Mouse (Mus musculus) lung, embryonic 16.5 days (tissue): ENCODE data around the gene Tmppe. TPM values are rescaled to one million over a fixed set of nuclear protein-coding genes. Genes with fewer than 3 reads are reported as not detected.

Experiments used
- ATAC-seq: fragments of 200-750 bp; cut with Nextera tagmentation; 2 replicates; pipeline ENCODE4 v1.8.0; 2017; ENCODE audit warnings: low read depth, mild to moderate bottlenecking, moderate library complexity
- H3K27ac ChIP-seq: fragments of 300-500 bp; sonication (generic); 2 replicates; pipeline ENCODE4 v1.5.1; 2014; ENCODE audit warnings: mild to moderate bottlenecking, control low read depth, low read length
- H3K27me3 ChIP-seq: fragments of 300-500 bp; sonication (generic); 2 replicates; pipeline ENCODE4 v1.6.1; 2014; ENCODE audit warnings: low read depth, low read length, mixed read lengths; ENCODE audit not compliant: control insufficient read depth, insufficient read depth
- H3K36me3 ChIP-seq: fragments of 300-500 bp; sonication (generic); 2 replicates; pipeline ENCODE4 v1.6.1; 2014; ENCODE audit warnings: low read length; ENCODE audit not compliant: control insufficient read depth, insufficient read depth
- H3K4me1 ChIP-seq: fragments of 300-500 bp; sonication (generic); replicated peaks from 2 replicates; pipeline ENCODE4 v1.6.1; 2014; ENCODE audit warnings: low read length, mixed read lengths; ENCODE audit not compliant: control insufficient read depth, insufficient read depth
- H3K4me2 ChIP-seq: fragments of 300-500 bp; sonication (generic); 2 replicates; pipeline ENCODE4 v1.6.1; 2014; ENCODE audit warnings: low read depth, low read length, control low read depth
- H3K4me3 ChIP-seq: fragments of 300-500 bp; sonication (generic); 2 replicates; pipeline ENCODE4 v1.5.1; 2014; ENCODE audit warnings: mild to moderate bottlenecking, low read length, control low read depth
- H3K9ac ChIP-seq: fragments of 300-500 bp; sonication (generic); 2 replicates; pipeline ENCODE4 v1.6.1; 2014; ENCODE audit warnings: low read length, control low read depth
- H3K9me3 ChIP-seq: fragments of 300-500 bp; sonication (generic); 2 replicates; pipeline ENCODE4 v1.6.1; 2016; ENCODE audit warnings: low read length; ENCODE audit not compliant: control insufficient read depth
- WGBS: fragments of 180-500 bp; shearing (Covaris S2); extraction: QIAGEN DNeasy Blood & Tissue Kit; methylation state at CpG from one replicate; pipeline ENCODE4 v1.1.7; 2014; 5-methylcytosine and 5-hydroxymethylcytosine counted together
- polyA plus RNA-seq: library from polyadenylated mRNA; unstranded; fragments of >200 nt; fragmentation: Nextera tagmentation; extraction: Ambion mirVana; gene quantifications from 2 replicates; pipeline ENCODE4 v1.2.1, GENCODE M21; 2015

The Tmppe gene
- polyA plus RNA-seq, 1 experiment from 2014 or later = 11.2 TPM

DNA sequence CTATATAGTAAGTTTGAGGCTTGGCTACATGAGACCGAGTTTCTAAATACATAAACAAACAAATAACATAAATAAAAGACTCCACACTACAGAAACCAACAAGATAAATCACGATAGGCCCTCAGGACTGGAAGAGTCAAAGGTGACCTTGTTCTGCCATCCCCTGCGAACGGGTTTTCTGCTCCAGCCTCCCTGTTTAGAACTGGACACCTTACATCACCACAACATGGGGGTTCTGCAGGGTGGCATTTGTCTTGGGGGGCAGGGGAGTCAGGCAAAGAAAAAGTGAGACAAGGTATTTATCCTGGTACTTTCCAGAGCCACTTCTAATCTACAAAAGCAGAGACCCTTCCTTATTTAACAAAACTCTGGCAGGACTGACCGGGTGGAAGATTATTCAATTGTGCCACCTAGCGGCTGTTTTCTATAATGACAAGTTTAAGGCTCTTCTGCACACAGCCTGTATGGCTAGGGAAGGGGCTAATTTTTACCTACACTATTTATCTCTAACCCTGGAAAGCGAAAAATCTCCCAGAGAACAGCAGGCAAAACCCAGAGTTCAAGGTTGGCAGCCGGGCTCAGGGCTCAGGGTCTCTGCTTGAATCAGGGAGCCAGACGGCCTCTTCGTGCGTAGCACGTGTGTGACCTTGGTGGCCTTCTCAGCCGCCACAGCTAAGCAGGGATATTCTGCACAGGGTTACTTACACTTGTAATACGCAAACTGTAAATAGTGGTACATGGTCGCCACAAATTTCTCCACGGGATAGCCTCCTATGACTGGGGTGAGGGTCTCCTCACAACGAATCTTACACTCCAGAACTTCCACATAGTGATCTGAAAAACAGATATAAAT lies 19.8 kb upstream of the Tmppe start:
- no peak overlapping the region for H3K4me2 ChIP-seq
- H3K4me3 ChIP-seq = no peak overlapping the region
- peaks cover 20% of the 10 kb centered on the region for H3K36me3 ChIP-seq
- peak; percentile 70 for ATAC-seq
- no peak overlapping the region for H3K27ac ChIP-seq
- 66% methylated on average over 17 of the region's 17 CpGs for WGBS
- no peaks in the 10 kb centered on the region for H3K9me3 ChIP-seq
- H3K4me1 ChIP-seq = no peaks in the 10 kb centered on the region
- H3K9ac ChIP-seq = no peak overlapping the region
- no peaks in the 10 kb centered on the region for H3K27me3 ChIP-seq

DNA sequence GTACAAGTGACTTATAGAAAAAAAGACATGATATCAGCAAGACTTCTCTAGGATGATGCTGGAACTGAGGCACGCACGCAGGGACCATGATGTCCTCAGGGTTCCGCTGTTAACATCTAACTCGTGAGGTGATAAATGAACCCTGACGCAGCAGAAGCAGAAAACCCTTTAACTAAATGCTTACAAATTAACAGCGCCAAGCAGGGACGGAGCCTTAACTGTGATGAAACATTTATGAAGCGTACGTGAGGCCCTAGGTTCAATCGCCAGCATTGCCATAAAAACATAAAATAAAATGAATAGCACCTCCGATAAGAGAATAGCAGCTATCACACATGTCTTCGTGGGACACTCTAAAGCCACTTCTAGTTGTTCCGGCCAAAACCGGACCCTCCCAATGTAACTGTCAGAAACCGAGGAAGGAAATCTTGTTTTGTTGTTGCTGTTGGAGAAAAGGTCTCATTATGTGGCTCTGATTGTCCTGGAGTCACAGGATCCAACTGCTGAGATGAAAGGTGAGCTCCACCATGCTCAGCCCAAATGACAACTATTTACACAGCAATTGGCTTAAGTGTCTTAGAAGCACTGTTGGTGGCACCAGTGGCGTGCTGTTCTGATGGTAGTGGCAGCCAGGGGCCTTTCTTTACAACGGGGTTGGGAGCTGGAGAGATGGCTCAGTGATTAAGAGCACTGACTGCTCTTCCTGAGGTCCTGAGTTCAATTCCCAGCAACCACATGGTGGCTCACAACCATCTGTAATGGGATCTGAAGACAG lies 17.8 kb upstream of the Tmppe start:
- Histone ChIP-seq H3K4me1 (0 out of 2 replicates have a peak, but pooled peaks cover 4% of the 10 kb centered on the region), H3K4me2 (no peak overlapping the region), H3K4me3 (no peak overlapping the region), H3K9me3 (no peaks in the 10 kb centered on the region), H3K27ac (no peak overlapping the region), H3K27me3 (no peaks in the 10 kb centered on the region), H3K9ac (no peak overlapping the region), H3K36me3 (peaks cover 12% of the 10 kb centered on the region)
- ATAC-seq = no peak
- 82% methylated on average over 17 of the region's 17 CpGs for WGBS

DNA sequence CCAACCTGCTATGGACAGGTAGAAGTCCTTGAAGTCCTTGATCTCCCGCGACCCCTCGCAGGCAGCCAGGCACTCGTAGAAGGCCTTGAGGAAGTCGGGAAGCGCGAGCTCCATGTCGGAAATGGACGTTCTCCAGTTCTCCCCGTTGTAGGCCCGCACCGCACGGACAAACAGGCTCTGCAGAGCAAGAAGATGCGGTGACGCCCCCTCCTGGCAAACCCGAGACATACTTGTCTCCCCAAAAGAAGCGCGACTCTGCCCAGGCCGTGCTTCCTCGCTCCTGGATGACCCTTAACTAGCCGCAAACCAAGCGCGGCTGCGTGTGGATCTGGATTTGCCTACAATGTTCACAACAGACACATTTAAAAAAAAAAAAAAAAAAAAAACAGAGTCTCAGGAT lies 16.2 kb upstream of the Tmppe start:
- no peak overlapping the region for H3K4me2 ChIP-seq
- H3K9me3 ChIP-seq = no peaks in the 10 kb centered on the region
- no peak overlapping the region for H3K9ac ChIP-seq
- H3K4me3 ChIP-seq = no peak overlapping the region
- peaks cover 18% of the 10 kb centered on the region for H3K4me1 ChIP-seq
- WGBS = 89% methylated on average over 24 of the region's 24 CpGs
- no peak overlapping the region for H3K27ac ChIP-seq
- no peaks in the 10 kb centered on the region for H3K27me3 ChIP-seq
- H3K36me3 ChIP-seq = peaks cover 9% of the 10 kb centered on the region
- ATAC-seq = no peak

DNA sequence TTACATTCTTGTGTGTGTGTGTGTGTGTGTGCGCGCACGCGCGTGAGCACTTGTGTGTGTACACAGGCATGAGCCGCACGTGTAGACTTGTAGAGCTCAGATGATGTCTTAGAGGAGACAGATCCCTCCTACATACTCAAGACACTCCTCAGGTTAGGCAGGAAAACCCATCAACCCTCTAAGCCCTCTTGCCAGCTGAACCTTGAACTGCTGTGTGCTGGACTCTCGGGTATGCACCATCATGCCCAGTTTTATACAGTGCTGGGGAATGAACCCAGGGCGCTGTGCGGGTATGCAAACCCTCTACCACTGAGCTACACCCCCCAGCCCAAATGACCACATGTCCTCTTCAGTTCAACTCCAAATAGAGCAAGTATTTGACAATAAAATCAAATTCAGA lies 15.7 kb upstream of the Tmppe start:
- Histone ChIP-seq H3K27me3 (no peaks in the 10 kb centered on the region), H3K4me1 (peaks cover 19% of the 10 kb centered on the region), H3K4me2 (no peak overlapping the region), H3K9ac (no peak overlapping the region), H3K9me3 (no peaks in the 10 kb centered on the region), H3K27ac (no peak overlapping the region), H3K4me3 (no peak overlapping the region), H3K36me3 (peaks cover 9% of the 10 kb centered on the region)
- 91% methylated on average over 10 of the region's 10 CpGs for WGBS
- ATAC-seq = no peak

DNA sequence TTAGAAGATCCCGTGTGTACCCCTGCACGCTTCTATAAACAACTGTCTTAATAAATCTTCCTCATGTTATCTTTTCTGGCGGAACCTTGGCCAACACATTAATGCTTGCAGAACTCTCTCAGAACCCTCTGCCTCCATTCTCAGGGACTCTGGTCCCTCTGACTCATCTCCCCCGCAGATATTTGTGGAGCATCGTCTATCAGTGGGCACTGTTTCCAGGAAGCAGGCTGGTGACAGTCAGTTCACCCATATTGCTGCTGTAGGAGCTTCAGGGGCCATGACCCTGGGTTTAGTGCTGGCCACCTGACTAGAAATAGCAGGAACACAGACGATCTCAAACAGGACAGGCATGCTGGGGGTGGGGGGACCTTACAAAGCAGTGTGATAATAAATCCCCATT lies 13.8 kb upstream of the Tmppe start:
- Histone ChIP-seq H3K27ac (no peak overlapping the region), H3K27me3 (no peaks in the 10 kb centered on the region), H3K4me3 (no peak overlapping the region), H3K36me3 (peaks cover 8% of the 10 kb centered on the region), H3K9me3 (no peaks in the 10 kb centered on the region), H3K9ac (no peak overlapping the region), H3K4me1 (peaks cover 24% of the 10 kb centered on the region), H3K4me2 (no peak overlapping the region)
- no peak for ATAC-seq
- 41% methylated on average over 6 of the region's 6 CpGs for WGBS

DNA sequence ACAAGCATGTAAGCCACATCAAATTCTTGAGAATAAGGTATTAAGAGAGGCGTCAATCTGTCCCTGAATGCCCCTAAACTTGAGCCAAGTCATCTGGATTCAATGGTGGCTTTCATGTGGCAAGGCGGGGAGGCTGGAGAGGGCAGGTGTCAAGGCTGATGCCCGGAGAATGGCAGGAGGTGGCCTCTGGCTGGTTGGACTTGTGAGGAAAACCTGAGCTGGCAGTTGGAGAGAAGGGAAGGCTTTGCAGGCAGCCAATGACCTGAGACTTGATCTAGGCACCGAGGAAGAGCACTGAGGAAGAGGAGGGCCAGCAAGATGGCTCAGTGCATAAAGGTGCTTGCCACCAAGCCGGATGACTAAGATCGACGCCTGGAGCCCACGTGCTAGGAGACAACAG lies 12.6 kb upstream of the Tmppe start:
- Histone ChIP-seq H3K4me2 (no peak overlapping the region), H3K9me3 (no peaks in the 10 kb centered on the region), H3K27me3 (no peaks in the 10 kb centered on the region), H3K4me1 (peaks cover 24% of the 10 kb centered on the region), H3K4me3 (no peak overlapping the region), H3K27ac (no peak overlapping the region), H3K9ac (peak overlapping the region; percentile 8; the same call in 1 of the 2 replicates), H3K36me3 (peaks cover 3% of the 10 kb centered on the region)
- ATAC-seq = no peak
- WGBS = 79% methylated on average over 8 of the region's 8 CpGs

DNA sequence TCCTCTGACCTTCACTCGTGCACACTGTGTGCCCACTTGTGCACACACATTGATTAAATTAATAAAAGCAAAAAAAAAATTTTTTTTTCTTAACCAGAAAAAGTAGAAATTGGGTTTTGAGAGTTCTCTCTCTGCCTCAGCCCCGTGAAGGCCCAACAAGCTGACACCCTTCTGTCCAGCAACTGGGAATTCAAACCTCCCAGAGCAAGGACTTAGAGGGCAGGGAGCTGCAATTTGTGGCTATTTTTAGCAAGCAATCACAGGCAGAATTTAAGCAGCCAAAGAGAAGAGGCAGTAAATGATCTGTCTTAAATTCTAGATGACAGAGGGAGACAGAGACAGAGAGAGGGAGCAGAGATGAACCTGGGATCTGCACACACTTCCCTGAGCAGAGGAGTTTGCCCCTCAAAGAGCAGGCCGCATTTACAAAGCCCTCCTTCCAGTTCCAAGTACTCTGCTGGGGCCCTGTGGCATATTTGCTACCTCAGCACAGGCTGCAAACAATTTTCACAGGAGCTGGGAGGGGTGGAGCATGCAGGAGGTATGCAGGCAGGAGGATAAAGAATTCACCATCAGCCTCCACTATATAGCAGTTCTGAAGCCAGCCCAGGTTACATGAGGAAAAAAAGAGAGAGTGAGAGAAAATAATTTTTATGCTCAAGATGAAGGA lies 12.1 kb upstream of the Tmppe start:
- ATAC-seq = no peak
- H3K27ac ChIP-seq = peak overlapping the region; percentile 43
- H3K27me3 ChIP-seq = no peaks in the 10 kb centered on the region
- H3K9ac ChIP-seq = peak overlapping the region; percentile 8; the same call in 1 of the 2 replicates
- H3K36me3 ChIP-seq = peaks cover 3% of the 10 kb centered on the region
- no peaks in the 10 kb centered on the region for H3K9me3 ChIP-seq
- WGBS = 48% methylated on average over 3 of the region's 3 CpGs
- H3K4me3 ChIP-seq = peak overlapping the region; percentile 72; the same call in 1 of the 2 replicates
- H3K4me2 ChIP-seq = peak overlapping the region; percentile 59
- peaks cover 24% of the 10 kb centered on the region for H3K4me1 ChIP-seq

DNA sequence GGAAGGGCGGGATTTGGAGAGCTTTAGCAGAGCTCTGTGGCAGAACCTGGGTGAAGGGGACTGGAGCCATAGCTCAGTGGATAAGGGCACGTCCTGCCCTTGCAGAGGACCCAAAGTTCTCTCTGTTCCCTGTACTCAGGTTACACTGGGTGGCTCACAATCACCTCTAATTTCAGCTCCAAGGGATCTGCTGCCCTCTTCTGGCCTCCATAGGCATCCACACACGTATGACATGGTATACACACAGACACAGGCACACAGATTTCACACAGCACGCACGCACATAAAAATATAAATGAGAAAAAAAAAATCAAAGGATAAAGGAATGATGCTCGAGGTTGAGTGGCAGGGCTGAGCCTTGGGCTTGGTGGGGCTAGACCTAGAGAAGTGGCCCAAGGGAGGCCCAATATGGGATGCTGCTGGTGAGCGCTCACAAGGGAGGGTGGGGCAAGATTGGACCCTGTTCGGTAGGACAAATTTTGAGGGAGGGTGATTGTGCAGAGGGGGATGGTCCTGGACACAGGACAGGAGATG lies 11.5 kb upstream of the Tmppe start:
- H3K4me1 ChIP-seq = peaks cover 24% of the 10 kb centered on the region
- H3K4me2 ChIP-seq = peak overlapping the region; percentile 59
- peak overlapping the region; percentile 72 for H3K4me3 ChIP-seq
- no peaks in the 10 kb centered on the region for H3K9me3 ChIP-seq
- no peak for ATAC-seq
- peak overlapping the region; percentile 77 for H3K27ac ChIP-seq
- H3K36me3 ChIP-seq = peaks cover 3% of the 10 kb centered on the region
- peak overlapping the region; percentile 86; the same call in 1 of the 2 replicates for H3K9ac ChIP-seq
- 72% methylated on average over 8 of the region's 8 CpGs for WGBS
- H3K27me3 ChIP-seq = no peaks in the 10 kb centered on the region
